Mouse (Mus musculus) MEL (cell line): ENCODE data around the gene 1700029J07Rik.

Source experiments
- CTCF ChIP-seq, 3 experiments: IDR thresholded peaks in 2 of 3; conservative IDR thresholded peaks in 1 of 3; 2 replicates each; pipeline ENCODE4 v1.5.1; 2011 to 2012; ENCODE audit warnings: low read length in 3 of 3, low read depth in 2 of 3, mild to moderate bottlenecking in 2 of 3, improper control_type of control experiment in 1 of 3, inconsistent platforms in 1 of 3, mixed read lengths in 1 of 3, moderate library complexity in 1 of 3; ENCODE audit not compliant: control insufficient read depth in 1 of 3, insufficient read depth in 1 of 3, poor library complexity in 1 of 3, severe bottlenecking in 1 of 3
- EP300 ChIP-seq, 2 experiments: IDR thresholded peaks; 2 replicates each; pipeline ENCODE4 v1.6.1; 2011; ENCODE audit warnings: improper control_type of control experiment in 2 of 2, low read length in 2 of 2, low read depth in 1 of 2, mild to moderate bottlenecking in 1 of 2
- ETS1 ChIP-seq: IDR thresholded peaks from 2 replicates; pipeline ENCODE4 v1.6.1; 2012; ENCODE audit warnings: low read depth, mild to moderate bottlenecking, inconsistent platforms, low read length, improper control_type of control experiment, moderate library complexity
- GABPA ChIP-seq: IDR thresholded peaks from 2 replicates; pipeline ENCODE4 v1.6.1; 2012; ENCODE audit warnings: low read depth, mild to moderate bottlenecking, inconsistent platforms, low read length, improper control_type of control experiment, moderate library complexity
- GATA1 ChIP-seq: IDR thresholded peaks from 2 replicates; pipeline ENCODE4 v1.6.1; 2011; ENCODE audit warnings: low read depth, low read length, improper control_type of control experiment
- JUND ChIP-seq: IDR thresholded peaks from 2 replicates; pipeline ENCODE4 v1.6.1; 2011; ENCODE audit warnings: low read depth, mild to moderate bottlenecking, improper control_type of control experiment, low read length
- NELFE ChIP-seq: IDR thresholded peaks from 2 replicates; pipeline ENCODE4 v1.6.1; 2011; ENCODE audit warnings: low read depth, low read length, improper control_type of control experiment
- POLR2AphosphoS2 ChIP-seq: IDR thresholded peaks from 2 replicates; pipeline ENCODE4 v1.6.1; 2011; ENCODE audit warnings: low read length, improper control_type of control experiment
- SIN3A ChIP-seq: IDR thresholded peaks from 2 replicates; pipeline ENCODE4 v1.6.1; 2012; ENCODE audit warnings: low read length, improper control_type of control experiment, inconsistent platforms
- TAL1 ChIP-seq: IDR thresholded peaks from 2 replicates; pipeline ENCODE4 v1.6.1; 2012; ENCODE audit warnings: mild to moderate bottlenecking, inconsistent platforms, low read length, moderate library complexity, mixed read lengths
- ZKSCAN1 ChIP-seq: IDR thresholded peaks from 2 replicates; pipeline ENCODE4 v1.6.1; 2012; ENCODE audit warnings: low read depth, mild to moderate bottlenecking, inconsistent platforms, low read length, improper control_type of control experiment, moderate library complexity

DNA sequence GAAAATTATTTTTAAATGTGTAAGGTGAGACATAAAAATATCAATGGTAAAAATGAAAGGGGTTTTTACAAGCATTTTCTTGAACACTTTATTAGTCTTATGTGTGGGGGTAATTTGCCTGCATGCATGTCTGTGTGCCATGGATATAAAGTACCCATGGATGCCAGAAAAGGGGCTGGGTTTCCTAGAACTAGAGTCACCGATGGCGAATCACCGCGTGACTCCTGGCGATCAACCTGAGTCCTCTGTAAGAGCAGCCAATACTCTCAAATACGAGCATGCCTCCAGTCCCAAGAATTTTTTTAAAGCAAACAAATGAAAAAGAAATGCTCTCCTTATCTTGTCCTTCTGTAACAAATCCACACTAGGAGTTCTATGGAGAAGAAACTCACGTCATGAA lies 52.9 kb downstream of the 1700029J07Rik start:
- TF ChIP-seq EP300 (IDR thresholded peaks at IDR 0.05; ENCODE audit: low read depth in 1 of 2, low read length in 2 of 2) (no peak), ZKSCAN1 (no peak), JUND (no peak), TAL1 (no peak), ETS1 (no peak), POLR2AphosphoS2 (no peak), NELFE (no peak), CTCF (IDR thresholded peaks at IDR 0.05 in 2 of 3, conservative IDR thresholded peaks at IDR 0.05 in 1 of 3; ENCODE audit: control insufficient read depth in 1 of 3, insufficient read depth in 1 of 3, low read depth in 2 of 3, low read length in 3 of 3, poor library complexity in 1 of 3, severe bottlenecking in 1 of 3) (no peak), GATA1 (no peak), SIN3A (no peak), GABPA (no peak)
